Mouse (Mus musculus) B cell, adult 2 months (primary cell): ENCODE measurements at regions not wholly inside any gene's neighbourhood (a gene's known extent, or its start where the extent isn't known, plus 50 kb on each side); places are given as distances from the start of the nearest gene placed in this dataset.
A peak's percentile ranks its signal among the peaks of the same experiment; 100 is the strongest.

Source experiments
- DNase-seq, 2 experiments: peaks; one replicate each; pipeline ENCODE4 v3.0.0; 2022

- DNase-seq = no peak
These were observed 62.9 kb upstream of the Gm2310 start for GRCm38 (mm10) chr15:8582676-8583075.

GRCm38 (mm10) chr15:8581146-8581913 lies 61.6 kb upstream of the Gm2310 start:
- DNase-seq = no peak

- no peak for DNase-seq
These were observed 60.3 kb upstream of the Gm2310 start for GRCm38 (mm10) chr15:8580077-8580476.

GRCm38 (mm10) chr15:8577480-8577881 lies 57.7 kb upstream of the Gm2310 start:
- DNase-seq = peak; percentile 77 to 80

- DNase-seq = no peak
These were observed 57.2 kb upstream of the Gm2310 start for GRCm38 (mm10) chr15:8576975-8577374.

- peak; percentile 58 to 59 for DNase-seq
These were observed 49.9 kb upstream of the Gm2310 start for GRCm38 (mm10) chr15:8569617-8570016.
